Mouse (Mus musculus): ENCODE data around the gene Hsd11b2.
"Not testable (repeated sequence)": the region's sequence is repeated elsewhere in the genome, so short reads cannot be mapped to it uniquely, and the experiment has no call there.

Gene Hsd11b2

DNA sequence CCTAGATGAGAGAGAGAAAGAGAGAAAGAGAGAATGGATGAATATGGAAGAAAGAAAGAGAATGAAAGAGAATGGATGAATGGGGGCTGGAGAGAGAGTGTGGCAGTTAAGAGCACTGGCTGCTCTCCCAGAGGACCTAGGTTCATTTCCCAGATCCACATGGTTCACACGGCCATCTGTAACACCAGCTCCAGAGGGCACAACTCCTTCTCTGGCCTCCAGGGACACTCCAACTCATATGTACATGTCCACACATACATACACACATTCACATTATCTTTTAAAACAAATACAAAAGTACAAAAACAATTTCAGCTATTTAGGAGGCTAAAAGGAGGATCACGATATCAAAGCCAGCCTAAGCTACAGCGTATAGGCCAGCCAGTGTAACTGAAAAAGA is 44.3 kb downstream of the Hsd11b2 start:
- DNase-seq (ENCODE audit: low read depth, low spot score), result no peak

DNA sequence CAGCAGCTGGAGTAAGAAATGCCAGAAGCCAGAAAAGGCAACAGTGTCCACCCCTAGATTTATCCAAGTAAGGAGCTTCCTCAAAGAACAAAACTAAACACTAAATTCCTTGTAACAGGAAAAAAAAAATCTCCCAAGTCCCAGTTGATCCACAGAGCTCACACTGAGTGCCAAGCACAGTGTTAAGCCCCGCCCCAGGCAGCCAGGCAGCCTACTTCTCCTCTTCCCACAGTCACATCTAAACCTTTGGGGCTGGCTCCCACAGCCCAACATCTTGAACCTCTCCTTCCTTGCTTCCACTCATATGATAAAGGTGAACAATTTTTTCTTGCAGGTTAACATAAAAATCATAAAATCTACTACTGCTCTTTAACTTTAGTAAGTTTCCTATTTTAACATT is 45.3 kb downstream of the Hsd11b2 start:
- no peak for DNase-seq (ENCODE audit: low read depth, low spot score)

DNA sequence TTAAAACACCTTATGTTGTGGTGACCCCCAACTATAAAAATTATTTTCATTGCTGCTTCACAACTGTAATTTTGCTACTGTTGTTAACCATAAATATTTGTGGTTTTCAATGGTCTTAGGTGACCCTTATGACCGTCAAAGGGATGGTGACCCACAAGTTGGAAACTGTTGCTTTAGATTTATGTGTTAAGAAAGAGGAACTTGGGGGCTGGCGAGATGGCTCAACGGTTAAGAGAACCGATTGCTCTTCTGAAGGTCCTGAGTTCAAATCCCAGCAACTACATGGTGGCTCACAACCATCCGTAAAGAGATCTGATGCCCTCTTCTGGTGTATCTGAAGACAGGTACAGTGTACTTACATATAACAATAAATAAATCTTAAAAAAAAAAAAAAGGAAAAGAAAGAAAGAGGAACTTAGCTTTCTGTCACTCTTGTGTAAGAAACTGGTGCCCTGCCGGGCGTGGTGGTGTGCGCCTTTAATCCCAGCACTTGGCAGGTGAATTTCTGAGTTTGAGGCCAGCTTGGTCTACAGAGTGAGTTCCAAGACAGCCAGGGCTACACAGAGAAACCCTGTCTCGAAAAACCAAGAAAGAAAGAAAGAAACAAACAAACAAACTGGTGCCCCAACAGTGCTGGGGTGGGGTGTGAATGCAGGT is 46.1 kb downstream of the Hsd11b2 start:
- not testable (repeated sequence) for DNase-seq (ENCODE audit: low read depth, low spot score)

DNA sequence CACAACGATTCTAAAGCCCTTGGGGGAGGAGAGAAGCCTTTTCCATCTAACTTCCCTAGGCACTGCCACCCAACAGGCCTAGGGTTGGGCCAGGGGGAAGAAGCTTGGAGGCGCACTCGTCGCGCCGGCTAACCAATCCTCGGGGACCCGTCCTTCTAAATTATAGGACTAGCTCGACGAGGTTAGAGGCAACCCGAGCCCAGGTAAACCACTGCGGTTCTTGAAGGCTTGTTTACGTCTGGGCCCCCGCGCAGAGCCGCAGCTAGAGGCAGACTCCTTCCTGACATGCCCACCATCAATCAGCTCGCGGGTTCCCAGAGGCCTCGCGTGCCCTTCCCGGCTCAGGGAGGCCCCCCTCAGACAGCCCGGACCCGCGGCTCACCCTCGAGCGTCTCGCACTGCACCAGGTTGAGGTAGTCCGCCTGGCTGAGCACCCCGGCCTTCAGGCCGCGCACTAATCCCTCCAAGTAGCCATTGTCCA is 46.9 kb downstream of the Hsd11b2 start:
- peak; percentile 13 for DNase-seq (ENCODE audit: low read depth, low spot score)

DNA sequence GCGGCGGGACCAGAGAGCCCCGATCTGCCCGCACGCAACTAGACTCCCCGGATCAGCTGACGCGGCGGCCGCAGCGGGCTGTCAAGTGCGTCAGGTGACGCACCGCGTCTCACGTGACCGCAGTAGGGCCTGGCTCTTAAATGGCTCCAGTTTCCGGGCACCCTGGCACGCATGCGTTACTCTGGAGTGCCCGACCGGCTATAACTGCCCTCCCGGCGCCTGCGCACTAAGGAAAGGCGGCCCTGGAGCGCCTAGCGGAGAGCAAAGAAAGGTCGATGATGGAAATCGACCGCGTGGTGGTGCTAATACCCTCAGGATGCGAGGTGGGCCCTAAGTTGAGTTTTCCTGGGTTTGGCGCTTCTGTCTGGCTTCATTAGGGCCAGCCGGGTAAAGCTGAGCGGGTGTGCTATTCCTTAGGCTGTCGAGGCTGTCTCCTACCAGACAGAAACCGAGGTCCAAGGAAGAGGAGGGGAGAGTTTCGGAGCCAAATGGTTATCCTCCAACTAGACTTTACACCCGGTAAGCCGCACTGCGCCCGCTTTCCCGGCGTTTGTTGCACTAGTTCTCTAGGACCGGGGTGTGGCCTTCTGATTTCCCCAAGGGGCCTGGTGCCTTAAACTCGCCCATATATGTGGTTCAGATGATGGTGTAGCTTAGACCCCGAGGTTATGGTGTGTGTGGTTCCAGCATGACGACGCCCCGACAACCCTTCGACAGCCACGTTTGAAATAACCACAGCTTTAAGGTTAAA is 47.6 kb downstream of the Hsd11b2 start, which contains the start of gene Atp6v0d1:
Atp6v0d1 (minus strand) TSS at position 96 of the 751 bp plus-strand sequence.
- DNase-seq (ENCODE audit: low read depth, low spot score), result peak; percentile 97

DNA sequence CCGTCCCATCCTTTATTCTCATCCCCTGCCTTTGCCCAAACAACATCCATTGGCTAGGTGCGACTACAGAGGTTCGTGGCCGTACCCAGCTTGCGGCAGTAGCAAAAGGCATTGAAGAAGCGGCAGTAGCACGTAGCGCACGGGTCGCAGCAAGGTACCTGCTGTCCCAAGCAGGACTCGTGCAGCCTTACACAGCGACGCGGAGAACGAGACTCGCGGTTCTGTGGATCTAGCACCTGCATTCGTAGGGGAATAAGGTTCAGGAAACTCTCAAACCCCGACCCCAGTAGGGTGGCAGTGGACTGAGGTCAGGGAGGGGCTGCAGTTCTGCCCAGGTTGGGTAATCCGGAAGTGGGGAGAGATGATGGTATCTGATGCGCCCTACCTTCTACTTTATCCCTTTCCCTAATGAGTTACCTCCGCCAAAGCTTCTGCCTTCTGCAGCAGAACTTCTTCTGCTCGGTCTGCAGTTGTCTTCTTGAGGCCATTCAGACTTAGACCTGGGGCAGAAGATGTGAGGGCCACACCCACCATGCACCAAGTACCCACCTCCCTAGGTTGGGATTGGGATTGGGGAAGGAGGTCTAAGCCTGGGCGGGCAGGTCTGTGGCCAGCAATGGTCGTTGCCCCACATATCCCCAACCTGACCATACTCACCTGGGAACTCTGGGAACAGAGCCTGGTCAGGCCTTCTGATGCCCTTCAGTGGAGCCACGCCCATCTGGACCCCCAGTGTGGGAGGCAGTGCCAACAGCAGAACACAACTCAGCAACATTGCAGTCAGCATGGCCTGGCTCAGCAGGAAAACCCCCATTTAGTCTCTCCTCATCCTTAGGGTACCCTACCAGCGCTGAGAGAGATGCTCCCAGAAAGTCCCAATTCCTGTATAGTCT is 48.4 kb downstream of the Hsd11b2 start:
- DNase-seq (ENCODE audit: low read depth, low spot score), result no peak

DNA sequence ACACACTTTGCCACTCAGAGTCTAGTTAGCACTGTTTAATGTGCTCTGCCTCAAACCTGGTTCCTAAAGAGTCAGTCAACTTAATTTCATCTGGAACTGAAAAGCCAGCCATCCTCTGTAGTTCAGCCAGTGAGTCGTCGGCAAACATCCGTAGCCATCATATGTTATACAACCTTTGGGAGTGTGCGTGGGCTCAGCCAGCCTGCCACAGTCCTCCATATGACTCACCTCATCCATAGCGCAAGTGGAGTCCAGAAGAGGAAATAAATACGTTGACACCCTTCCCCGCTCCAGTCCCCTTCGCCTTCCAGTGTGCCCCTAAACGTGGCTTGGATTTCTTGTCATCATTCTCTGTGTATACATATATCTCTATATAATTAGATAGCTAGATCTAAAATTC is 53.3 kb downstream of the Hsd11b2 start:
- no peak for DNase-seq (ENCODE audit: low read depth, low spot score)

DNA sequence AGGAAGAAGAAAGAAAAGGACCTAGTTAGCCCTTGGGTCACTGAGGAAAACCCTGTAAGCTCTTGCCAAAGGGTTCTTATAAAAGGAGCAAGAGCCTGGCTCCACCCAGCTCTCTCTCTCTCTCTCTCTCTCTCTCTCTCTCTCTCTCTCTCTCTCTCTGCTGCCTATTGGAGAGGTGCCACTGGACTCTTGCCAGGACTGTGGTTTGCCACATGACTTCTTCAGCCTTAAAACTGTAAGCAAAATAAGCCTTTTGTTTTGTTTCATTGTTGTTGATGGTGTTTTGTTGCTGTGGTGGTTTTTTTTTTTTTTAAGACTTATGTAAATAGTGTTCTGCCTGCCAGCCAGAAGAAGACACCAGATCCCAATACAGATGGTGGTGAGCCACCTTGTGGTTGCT is 54.9 kb downstream of the Hsd11b2 start:
- no peak for DNase-seq (ENCODE audit: low read depth, low spot score)

All from retina, postnatal 7 days (tissue).